Mouse (Mus musculus): ENCODE measurements at regions not wholly inside any gene's neighbourhood (a gene's known extent, or its start where the extent isn't known, plus 50 kb on each side); places are given as distances from the start of the nearest gene placed in this dataset.

DNA sequence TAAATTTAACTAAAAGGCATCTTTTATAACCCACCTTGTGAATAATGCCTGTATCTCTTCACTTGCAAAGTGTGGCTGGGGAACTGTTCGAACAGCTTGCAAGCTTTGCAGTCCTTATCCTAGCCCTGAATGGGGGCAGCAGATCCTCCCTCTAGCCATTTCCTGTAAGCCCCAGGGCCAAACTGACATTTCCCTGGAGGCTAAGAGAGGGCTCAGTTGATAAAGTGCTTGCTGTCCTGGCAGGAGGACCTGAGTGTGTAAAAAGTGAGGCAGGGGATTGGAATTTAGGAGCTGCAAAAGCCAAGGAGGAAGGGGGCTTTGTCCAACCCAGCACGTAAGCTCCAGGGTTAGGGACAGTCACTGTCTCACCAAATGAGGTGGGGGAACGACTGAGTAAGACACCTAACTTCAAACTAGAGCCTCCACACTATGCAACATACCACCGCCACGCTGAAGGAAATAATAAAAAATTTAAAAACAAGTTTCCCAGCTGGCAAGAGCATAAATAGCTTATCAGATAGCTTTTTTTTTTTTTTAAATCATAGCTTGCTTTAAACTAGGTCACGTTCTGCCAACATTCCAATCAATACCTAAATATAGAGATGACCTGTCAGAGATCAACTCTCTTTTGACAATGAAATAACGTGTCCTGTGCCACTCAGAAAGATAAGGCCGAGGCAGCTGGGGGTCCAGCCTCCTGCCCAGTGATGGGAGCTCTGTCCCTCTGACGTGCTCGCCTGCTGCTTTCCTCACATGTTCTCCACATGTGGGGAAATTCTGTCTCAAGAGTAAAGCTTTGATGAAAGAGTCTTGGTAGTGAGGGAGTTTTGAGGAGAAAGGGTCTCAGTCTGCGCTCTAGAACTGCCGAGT, 146.0 kb downstream of the Zfp36l1 start:
- ChIA-PET POLR2A (interaction anchor here (1.1 kb wide), 1 partner anchor 10 kb away, joined by 3 read pairs; no protein-coding TSS in a partner anchor), CTCF (no interaction called here)
- ATAC-seq (no peak), DNase-seq (ENCODE audit: low read depth, low spot score) (no peak)
- TF ChIP-seq CTCF (IDR thresholded peaks at IDR 0.05) = no peak
- in situ Hi-C loops (cut with MboI; ENCODE audit: low pct_unique_long_range_greater_than_20kb) = no loop called here
- no peaks in the 10 kb centered on the region for H3K27me3 ChIP-seq

GRCm38 (mm10) chr12:79966289-79966615, 146.6 kb downstream of the Zfp36l1 start:
- ChIA-PET POLR2A (no interaction called here), CTCF (no interaction called here)
- TF ChIP-seq CTCF (IDR thresholded peaks at IDR 0.05) = no peak
- DNase-seq (ENCODE audit: low read depth, low spot score) (no peak), ATAC-seq (no peak)
- in situ Hi-C loops (cut with MboI; ENCODE audit: low pct_unique_long_range_greater_than_20kb) = no loop called here
- H3K27me3 ChIP-seq = no peaks in the 10 kb centered on the region

DNA sequence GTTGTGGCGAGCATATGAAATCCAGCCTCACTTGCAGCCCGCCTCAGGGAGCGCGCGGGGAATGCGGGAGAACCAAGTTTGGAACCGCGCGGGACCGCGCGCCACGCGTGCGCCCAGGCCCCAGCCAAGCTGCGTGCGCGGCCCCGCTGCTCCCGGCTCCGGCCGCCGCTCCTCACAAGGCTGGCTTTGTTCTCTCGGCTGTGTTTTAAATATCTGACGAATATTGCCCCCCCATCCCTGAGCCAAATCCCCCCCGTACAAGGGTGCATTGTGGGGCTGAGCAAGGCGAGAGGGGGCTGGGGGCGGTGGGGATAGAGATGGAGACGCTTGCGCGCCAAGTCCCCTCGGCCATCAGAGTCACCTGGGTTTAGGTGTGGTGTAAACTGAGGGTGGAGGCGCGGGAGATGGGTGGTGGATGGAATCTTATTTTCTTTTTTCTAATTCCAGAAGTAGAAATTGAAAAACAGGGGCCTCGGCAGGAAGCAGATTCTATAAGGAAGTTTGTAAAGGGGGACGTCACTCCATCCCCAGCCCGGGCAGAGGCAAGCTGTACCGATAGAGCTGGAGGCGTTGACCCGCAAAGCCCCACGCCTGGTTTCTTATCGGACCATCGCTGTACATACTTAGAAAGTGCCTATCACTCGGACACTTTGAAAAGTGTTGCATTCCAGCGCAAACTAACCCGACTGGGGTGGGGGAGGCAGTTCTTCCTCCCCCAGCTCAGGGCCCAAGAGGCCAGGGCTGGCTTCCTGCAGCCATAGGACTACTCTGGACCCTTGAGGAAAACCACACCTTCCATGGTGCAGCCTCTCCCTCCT, 147.1 kb downstream of the Zfp36l1 start:
- TF ChIP-seq CTCF (IDR thresholded peaks at IDR 0.05) = no peak
- DNase-seq (ENCODE audit: low read depth, low spot score) (no peak), ATAC-seq (no peak)
- no peaks in the 10 kb centered on the region for H3K27me3 ChIP-seq
- in situ Hi-C loops (cut with MboI; ENCODE audit: low pct_unique_long_range_greater_than_20kb) = no loop called here
- CTCF ChIA-PET = no interaction called here
- POLR2A ChIA-PET = no interaction called here

DNA sequence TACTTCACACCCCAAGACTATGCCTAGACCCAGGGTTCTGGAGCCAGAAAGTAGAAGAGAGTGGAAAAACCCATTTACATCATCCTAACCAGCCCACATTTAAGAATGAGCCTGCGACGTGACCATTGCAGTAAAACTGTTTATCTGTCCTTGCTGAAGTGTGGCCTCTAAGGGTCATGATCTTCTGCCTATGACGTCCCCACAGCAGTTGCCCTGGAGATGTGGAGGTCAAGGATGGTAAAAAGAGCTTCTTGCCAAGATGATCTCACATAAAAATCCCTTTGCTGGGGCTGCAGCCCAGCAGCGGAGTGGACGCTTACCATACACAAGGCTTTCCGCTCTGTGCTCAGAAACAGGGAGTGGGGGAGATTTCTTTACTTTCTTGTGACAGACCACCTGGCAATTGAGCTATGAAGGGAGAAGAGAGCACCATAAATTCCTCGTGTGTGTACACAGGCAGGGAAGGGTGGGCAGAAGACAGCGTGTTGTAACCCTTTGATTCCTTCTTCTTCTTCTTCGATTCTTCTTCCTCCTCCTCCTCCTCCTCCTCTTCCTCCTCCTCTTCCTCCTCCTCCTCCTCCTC, 149.3 kb downstream of the Zfp36l1 start:
- ATAC-seq (no peak), DNase-seq (ENCODE audit: low read depth, low spot score) (no peak)
- in situ Hi-C loops (cut with MboI; ENCODE audit: low pct_unique_long_range_greater_than_20kb) = no loop called here
- TF ChIP-seq CTCF (IDR thresholded peaks at IDR 0.05) = no peak
- POLR2A ChIA-PET = no interaction called here
- H3K27me3 ChIP-seq = no peaks in the 10 kb centered on the region
- CTCF ChIA-PET = no interaction called here

DNA sequence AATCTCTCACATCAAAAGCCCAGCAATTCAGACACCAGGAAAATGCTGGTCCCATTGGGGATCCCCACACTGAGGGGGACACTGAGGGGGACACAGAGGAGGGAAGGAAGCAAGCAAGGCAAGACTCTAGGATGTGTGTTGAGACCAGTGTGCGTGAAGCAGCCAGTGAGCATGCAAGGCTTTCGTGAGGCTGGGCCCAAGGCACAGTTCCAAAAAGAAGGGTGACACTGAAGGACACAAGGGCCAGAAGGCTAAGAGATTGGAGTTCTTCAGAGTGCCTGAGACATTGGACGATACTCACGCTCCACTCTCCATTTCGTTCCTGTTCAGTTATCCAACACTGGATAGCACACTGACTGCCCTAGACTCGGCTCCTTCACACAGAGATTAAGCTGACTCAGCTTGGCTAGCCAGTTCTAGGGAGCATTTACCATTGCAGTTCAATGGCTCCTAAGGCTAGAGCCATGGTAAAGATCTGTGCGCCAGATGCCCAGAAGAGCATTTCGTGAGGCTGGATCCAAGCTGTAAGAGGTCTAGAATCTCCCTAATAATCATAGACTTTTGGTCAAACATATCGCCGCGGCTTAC, 150.1 kb downstream of the Zfp36l1 start:
- CTCF ChIA-PET = no interaction called here
- POLR2A ChIA-PET = no interaction called here
- DNase-seq (ENCODE audit: low read depth, low spot score) (no peak), ATAC-seq (no peak)
- in situ Hi-C loops (cut with MboI; ENCODE audit: low pct_unique_long_range_greater_than_20kb) = no loop called here
- no peaks in the 10 kb centered on the region for H3K27me3 ChIP-seq
- TF ChIP-seq CTCF (IDR thresholded peaks at IDR 0.05) = no peak

- ATAC-seq (no peak), DNase-seq (ENCODE audit: low read depth, low spot score) (no peak)
- TF ChIP-seq CTCF (IDR thresholded peaks at IDR 0.05) = no peak
- in situ Hi-C loops (cut with MboI; ENCODE audit: low pct_unique_long_range_greater_than_20kb) = no loop called here
- POLR2A ChIA-PET = no interaction called here
- CTCF ChIA-PET = no interaction called here
- H3K27me3 ChIP-seq = no peaks in the 10 kb centered on the region
Measured at GRCm38 (mm10) chr12:79961881-79962280, 150.9 kb downstream of the Zfp36l1 start.

GRCm38 (mm10) chr12:79961076-79961475, 151.7 kb downstream of the Zfp36l1 start:
- DNase-seq (ENCODE audit: low read depth, low spot score) (no peak), ATAC-seq (no peak)
- no peaks in the 10 kb centered on the region for H3K27me3 ChIP-seq
- in situ Hi-C loops (cut with MboI; ENCODE audit: low pct_unique_long_range_greater_than_20kb) = no loop called here
- TF ChIP-seq CTCF (IDR thresholded peaks at IDR 0.05) = no peak
- POLR2A ChIA-PET = no interaction called here
- CTCF ChIA-PET = no interaction called here

- ChIA-PET CTCF (no interaction called here), POLR2A (no interaction called here)
- in situ Hi-C loops (cut with MboI; ENCODE audit: low pct_unique_long_range_greater_than_20kb) = no loop called here
- no peak for TF ChIP-seq CTCF (IDR thresholded peaks at IDR 0.05)
- DNase-seq (ENCODE audit: low read depth, low spot score) (no peak), ATAC-seq (no peak)
- no peaks in the 10 kb centered on the region for H3K27me3 ChIP-seq
Measured at GRCm38 (mm10) chr12:79960446-79960845, 152.4 kb downstream of the Zfp36l1 start.

DNA sequence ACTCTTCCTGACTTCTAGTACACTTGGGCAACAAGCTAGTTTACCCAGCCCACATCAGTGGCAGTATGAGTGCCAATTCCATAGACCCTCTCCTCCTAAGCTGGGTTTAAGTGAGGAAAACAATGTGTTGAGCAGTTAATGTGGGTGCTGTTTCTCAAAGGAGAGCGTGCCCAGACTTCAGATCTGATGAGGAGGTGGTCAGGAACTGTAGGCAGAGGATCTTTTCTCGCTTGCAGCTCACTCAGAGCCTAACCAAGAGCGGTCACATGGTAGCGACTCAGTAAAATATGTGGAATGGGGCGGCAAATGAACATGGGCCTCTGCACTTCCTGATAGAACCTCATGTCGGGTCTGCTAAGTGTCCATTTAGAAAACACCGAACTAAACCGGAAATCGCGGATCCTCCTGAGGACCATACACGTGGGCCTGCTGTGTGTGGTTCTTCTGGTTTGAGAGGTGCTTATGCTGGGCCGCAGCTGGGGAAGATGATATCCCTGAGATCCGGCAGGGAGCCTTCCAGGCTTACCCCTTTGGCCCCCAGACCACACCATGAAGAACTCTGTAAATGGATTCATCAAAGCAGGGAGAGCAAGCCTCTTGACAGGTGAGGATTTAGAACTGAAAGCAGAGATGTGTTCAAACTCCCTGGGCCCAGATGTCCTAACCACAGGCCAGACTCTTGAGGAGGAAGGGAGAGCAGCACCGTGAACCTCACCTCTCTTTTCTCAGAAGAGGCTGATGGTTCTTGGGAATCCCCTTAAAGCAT, 153.1 kb downstream of the Zfp36l1 start:
- TF ChIP-seq CTCF (IDR thresholded peaks at IDR 0.05) = no peak
- in situ Hi-C loops (cut with MboI; ENCODE audit: low pct_unique_long_range_greater_than_20kb) = no loop called here
- no peak for ATAC-seq
- POLR2A ChIA-PET = no interaction called here
- DNase-seq (ENCODE audit: low read depth, low spot score) = no peak
- H3K27me3 ChIP-seq = no peaks in the 10 kb centered on the region
- CTCF ChIA-PET = no interaction called here

DNA sequence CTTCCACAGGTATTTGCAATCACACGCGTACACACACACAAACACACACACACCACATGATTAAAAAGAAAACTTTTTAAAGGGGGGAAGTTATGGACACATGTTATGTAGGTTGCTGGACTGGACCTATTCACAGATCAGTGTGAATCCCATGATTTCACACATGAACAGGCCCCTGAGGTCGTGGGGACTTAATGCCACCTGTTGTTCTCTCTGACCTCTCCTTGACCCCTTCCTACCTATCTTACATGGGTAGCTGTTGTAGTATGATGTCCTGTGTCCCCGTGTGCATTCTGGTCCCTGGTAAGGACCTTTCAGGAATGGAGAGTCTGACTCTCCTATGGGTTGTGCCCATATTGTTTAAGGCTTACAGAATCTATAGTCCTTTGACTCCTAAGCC, 155.6 kb downstream of the Zfp36l1 start:
- POLR2A ChIA-PET = no interaction called here

More for the DNA sequence above, 155.6 kb downstream of the Zfp36l1 start:
- CTCF ChIA-PET = no interaction called here
- TF ChIP-seq CTCF (IDR thresholded peaks at IDR 0.05) = no peak
- DNase-seq (ENCODE audit: low read depth, low spot score) (no peak), ATAC-seq (no peak)
- H3K27me3 ChIP-seq = no peaks in the 10 kb centered on the region
- in situ Hi-C loops (cut with MboI; ENCODE audit: low pct_unique_long_range_greater_than_20kb) = no loop called here

Data from Patski (cell line).